22 mouse cellular contexts compared by ENCODE assay signal in genomic region chr6:140167182-140167581, GRCm38 (mm10).
DNase-seq lines count a peak whose midpoint lies in the region; ATAC-seq and TF ChIP-seq lines count a peak whose summit lies in the region.
"Had no signal": no experiment of that assay in that cellular context is flagged by ENCODE, and none has a peak within 500 bp of the region (broad histone marks: within the 10 kb centered on the region; RNA-seq: fewer than 3 reads in every experiment).

No protein-coding gene starts in this region.

- H3K4me3 ChIP-seq in hindbrain, embryonic 11.5 days (ENCODE audit: low read depth, low read length): no peak overlapping the region
- no peak overlapping the region for H3K4me3 ChIP-seq in hindbrain, embryonic 12.5 days
- H3K4me3 ChIP-seq in megakaryocyte, embryonic 14.5 days (replicated peaks): peak overlapping the region; percentile 53
- H3K4me3 ChIP-seq: embryonic facial prominence, embryonic 13.5 days; forebrain, embryonic 12.5 days; gastrocnemius, adult 2 months; heart, embryonic 13.5 days had no signal

- H3K4me1 ChIP-seq in hindbrain, embryonic 11.5 days (replicated peaks; ENCODE audit: control insufficient read depth, insufficient read depth, low read length): no peaks in the 10 kb centered on the region
- 0 out of 2 replicates have a peak, but pooled peaks cover 2% of the 10 kb centered on the region for H3K4me1 ChIP-seq in hindbrain, embryonic 12.5 days
- H3K4me1 ChIP-seq in megakaryocyte, embryonic 14.5 days: no peaks in the 10 kb centered on the region
- H3K4me1 ChIP-seq: forebrain, embryonic 12.5 days; heart, embryonic 13.5 days had no signal

- peak; percentile 47 to 48 for DNase-seq in cerebellum, postnatal 10 days
- DNase-seq in cerebellum, postnatal 4 days (ENCODE audit: low spot score in 2 of 2): no peak
- peak; percentile 3 for DNase-seq in hindbrain, embryonic 11.5 days (ENCODE audit: low spot score)
- peak; percentile 29 for DNase-seq in brain, embryonic 14.5 days (ENCODE audit: low read depth)
- no peak for DNase-seq in thymus, adult 18-20 months
- DNase-seq: adrenal gland, adult 8-10 months; B cell, adult 2 months; cerebellum, adult 11-12 months; cerebellum, adult 9-11 months; gastrocnemius, adult 2 months; gastrocnemius, postnatal 25 days; heart, postnatal 4 days had no signal

- H3K9ac ChIP-seq in hindbrain, embryonic 11.5 days (ENCODE audit: low read depth, low read length): no peak overlapping the region
- H3K9ac ChIP-seq in hindbrain, embryonic 12.5 days: no peak overlapping the region
- H3K9ac ChIP-seq: embryonic facial prominence, embryonic 13.5 days; forebrain, embryonic 12.5 days; heart, embryonic 13.5 days had no signal

- ATAC-seq in hindbrain, embryonic 11.5 days (ENCODE audit: low FRiP score): no peak
- ATAC-seq in hindbrain, embryonic 12.5 days (ENCODE audit: low FRiP score): no peak
- no peak for ATAC-seq in megakaryocyte, adult 5-6 weeks (ENCODE audit: poor library complexity, severe bottlenecking)
- ATAC-seq: CD4-positive, CD25-positive, alpha-beta regulatory T cell, adult 4 months; inflammation-experienced regulatory T-cells, adult 6 months; intestine, postnatal 0 days had no signal

- no peak for TF ChIP-seq CTCF in brain, embryonic 14.5 days (IDR thresholded peaks at IDR 0.05; ENCODE audit: borderline replicate concordance, extremely low read depth, insufficient read depth, insufficient read length)

- no peak overlapping the region for H3K4me2 ChIP-seq in hindbrain, embryonic 11.5 days (replicated peaks; ENCODE audit: low read depth, low read length)
- no peak overlapping the region for H3K4me2 ChIP-seq in hindbrain, embryonic 12.5 days (replicated peaks)
- H3K4me2 ChIP-seq: embryonic facial prominence, embryonic 13.5 days; forebrain, embryonic 12.5 days; heart, embryonic 13.5 days had no signal

- H3K9me3 ChIP-seq in hindbrain, embryonic 11.5 days (ENCODE audit: control insufficient read depth, low read length): no peaks in the 10 kb centered on the region
- no peaks in the 10 kb centered on the region for H3K9me3 ChIP-seq in hindbrain, embryonic 12.5 days (replicated peaks)
- H3K9me3 ChIP-seq in megakaryocyte, embryonic 14.5 days: peaks cover 45% of the 10 kb centered on the region
- H3K9me3 ChIP-seq: heart, embryonic 13.5 days had no signal

- TF ChIP-seq POLR2A in brain, embryonic 14.5 days (IDR thresholded peaks at IDR 0.05; ENCODE audit: borderline replicate concordance, extremely low read depth, insufficient read depth, insufficient read length, poor library complexity, severe bottlenecking): no peak

- H3K27me3 ChIP-seq in hindbrain, embryonic 11.5 days (ENCODE audit: control insufficient read depth, insufficient read depth, low read length): no peaks in the 10 kb centered on the region
- H3K27me3 ChIP-seq in hindbrain, embryonic 12.5 days: no peaks in the 10 kb centered on the region
- no peaks in the 10 kb centered on the region for H3K27me3 ChIP-seq in megakaryocyte, embryonic 14.5 days (replicated peaks)
- H3K27me3 ChIP-seq: embryonic facial prominence, embryonic 13.5 days; forebrain, embryonic 12.5 days; heart, embryonic 13.5 days had no signal

- H3K27ac ChIP-seq in hindbrain, embryonic 11.5 days (ENCODE audit: low read depth, low read length): no peak overlapping the region
- no peak overlapping the region for H3K27ac ChIP-seq in hindbrain, embryonic 12.5 days
- H3K27ac ChIP-seq: embryonic facial prominence, embryonic 13.5 days; forebrain, embryonic 12.5 days; gastrocnemius, adult 2 months; heart, embryonic 13.5 days had no signal

- WGBS in hindbrain, embryonic 11.5 days: 79% methylated on average over 4 of the region's 4 CpGs
- WGBS in hindbrain, embryonic 12.5 days: 74% methylated on average over 4 of the region's 4 CpGs

- H3K36me3 ChIP-seq in hindbrain, embryonic 11.5 days (ENCODE audit: control insufficient read depth, insufficient read depth, low read length): no peaks in the 10 kb centered on the region
- no peaks in the 10 kb centered on the region for H3K36me3 ChIP-seq in hindbrain, embryonic 12.5 days
- H3K36me3 ChIP-seq in megakaryocyte, embryonic 14.5 days (replicated peaks; ENCODE audit: low read length): no peaks in the 10 kb centered on the region
- H3K36me3 ChIP-seq: embryonic facial prominence, embryonic 13.5 days; forebrain, embryonic 12.5 days; G1E; heart, embryonic 13.5 days had no signal

Comparison
In these comparisons a context has a peak if more than half of its experiments do, and no peak if none do; other contexts are left out.
1. DNase-seq: peak in cerebellum, postnatal 10 days (2 of 2), hindbrain, embryonic 11.5 days (single experiment) and brain, embryonic 14.5 days (single experiment); none in cerebellum, postnatal 4 days (0 of 2) and thymus, adult 18-20 months (0 of 2).